Mouse (Mus musculus) ES-E14 (cell line): ENCODE results near the gene Lenep. TPM values are rescaled to one million over a fixed set of nuclear protein-coding genes. Genes with fewer than 3 reads are reported as not detected.

Experiments
- DNase-seq: peaks from one replicate; pipeline ENCODE4 v3.0.0-alpha.2; 2013; ENCODE audit warnings: low read depth, low spot score
- H3K27ac ChIP-seq: 2 replicates; pipeline ENCODE4 v1.5.1; 2012; ENCODE audit warnings: low read depth, mild to moderate bottlenecking, low read length, moderate library complexity, mixed read lengths; ENCODE audit not compliant: poor library complexity, insufficient read depth, severe bottlenecking
- H3K36me3 ChIP-seq: 2 replicates; pipeline ENCODE4 v1.6.1; 2012; ENCODE audit warnings: mild to moderate bottlenecking, low read length, moderate library complexity, mixed read lengths; ENCODE audit not compliant: control insufficient read depth, poor library complexity, insufficient read depth, severe bottlenecking
- H3K4me1 ChIP-seq, 2 experiments: fragments of 150-350 bp in 1 of 2; sonication (generic) in 1 of 2; 2 replicates each; pipeline ENCODE4 v1.6.1; 2012; ENCODE audit warnings: low read length in 2 of 2, mild to moderate bottlenecking in 1 of 2, mixed read lengths in 1 of 2; ENCODE audit not compliant: control insufficient read depth in 2 of 2, insufficient read depth in 2 of 2, poor library complexity in 1 of 2
- H3K4me3 ChIP-seq, 2 experiments: fragments of 150-350 bp in 1 of 2; sonication (generic) in 1 of 2; 2 replicates each; pipeline ENCODE4 v1.5.1; 2012; ENCODE audit warnings: low read length in 2 of 2, low read depth in 1 of 2, mild to moderate bottlenecking in 1 of 2, mixed read lengths in 1 of 2; ENCODE audit not compliant: insufficient read depth in 1 of 2, poor library complexity in 1 of 2, severe bottlenecking in 1 of 2
- H3K9ac ChIP-seq: 2 replicates; pipeline ENCODE4 v1.6.1; 2012; ENCODE audit warnings: low read depth, mild to moderate bottlenecking, low read length, mixed read lengths; ENCODE audit not compliant: poor library complexity, insufficient read depth, severe bottlenecking
- H3K9me3 ChIP-seq: fragments of 150-350 bp; sonication (generic); 2 replicates; pipeline ENCODE4 v1.6.1; 2012; ENCODE audit warnings: low read depth, mild to moderate bottlenecking, low read length; ENCODE audit not compliant: control insufficient read depth, insufficient read depth
- CHD2 ChIP-seq: IDR thresholded peaks from 2 replicates; pipeline ENCODE4 v1.6.1; 2014; ENCODE audit warnings: mild to moderate bottlenecking, low read depth, low read length, inconsistent platforms
- HCFC1 ChIP-seq: IDR thresholded peaks from 2 replicates; pipeline ENCODE4 v1.6.1; 2012; ENCODE audit warnings: low read length, inconsistent platforms, borderline replicate concordance; ENCODE audit not compliant: insufficient read depth
- MAFK ChIP-seq: IDR thresholded peaks from 2 replicates; pipeline ENCODE4 v1.6.1; 2014; ENCODE audit warnings: mild to moderate bottlenecking, low read depth, low read length, inconsistent platforms; ENCODE audit not compliant: insufficient read depth
- ZC3H11A ChIP-seq: IDR thresholded peaks from 2 replicates; pipeline ENCODE4 v1.6.1; 2012; ENCODE audit warnings: low read depth, mild to moderate bottlenecking, inconsistent platforms, low read length, borderline replicate concordance
- ZNF384 ChIP-seq: IDR thresholded peaks from 2 replicates; pipeline ENCODE4 v1.6.1; 2012; ENCODE audit warnings: low read depth, low read length, inconsistent platforms
- in situ Hi-C, 2 experiments: fragments of 600-800 bp; cut with MboI; formaldehyde crosslinking; loops; one replicate each; pipeline ENCODE4 v1.15.1; 2025; ENCODE audit warnings: low sequenced_read_pairs in 2 of 2, inconsistent platforms in 1 of 2; ENCODE audit not compliant: unreplicated experiment in 2 of 2
- total RNA-seq: library from RNA; depleted of rRNA; stranded (reverse); fragments of 300-350 nt; gene quantifications from 2 replicates; pipeline ENCODE4 v1.2.3, GENCODE M21; 2012

Lenep gene
- total RNA-seq, 1 experiment, result not detected

GRCm38 (mm10) chr3:89385451-89385850, 17.1 kb downstream of the Lenep start:
- in situ Hi-C loops, result no loop called here
- TF ChIP-seq MAFK (no peak), HCFC1 (no peak), CHD2 (no peak), ZC3H11A (no peak), ZNF384 (no peak)
- Histone ChIP-seq H3K36me3 (peaks cover 2% of the 10 kb centered on the region; the same call in 1 of the 2 replicates), H3K27ac (no peak overlapping the region), H3K4me3 (peak overlapping the region in 1 of 2 experiments; percentile 8; a peak in 1 of 4 replicates), H3K9me3 (no peaks in the 10 kb centered on the region), H3K9ac (peak overlapping the region; percentile 44; the same call in 1 of the 2 replicates), H3K4me1 (peaks cover 2 to 62% of the 10 kb centered on the region in 2 experiments; a peak in 3 of 4 replicates)
- DNase-seq, result no peak

- in situ Hi-C loops, result no loop called here
- H3K36me3 ChIP-seq, result peaks cover 11% of the 10 kb centered on the region; the same call in 1 of the 2 replicates
- H3K9me3 ChIP-seq, result no peaks in the 10 kb centered on the region
- no peak overlapping the region for H3K27ac ChIP-seq
- peaks cover 2 to 68% of the 10 kb centered on the region in 2 experiments; a peak in 3 of 4 replicates for H3K4me1 ChIP-seq
- no peak overlapping the region for H3K9ac ChIP-seq
- H3K4me3 ChIP-seq, result no peak overlapping the region
- DNase-seq, result no peak
- TF ChIP-seq MAFK, result no peak
- no peak for TF ChIP-seq ZC3H11A
- TF ChIP-seq CHD2, result no peak
- no peak for TF ChIP-seq HCFC1
- TF ChIP-seq ZNF384, result no peak
These were observed 18.1 kb downstream of the Lenep start for GRCm38 (mm10) chr3:89384331-89385076.

GRCm38 (mm10) chr3:89383651-89384255, 18.8 kb downstream of the Lenep start:
- no peaks in the 10 kb centered on the region for H3K9me3 ChIP-seq
- in situ Hi-C loops, result no loop called here
- no peak for TF ChIP-seq HCFC1
- no peak for TF ChIP-seq MAFK
- TF ChIP-seq CHD2, result no peak
- no peak for TF ChIP-seq ZC3H11A
- TF ChIP-seq ZNF384, result no peak
- peaks cover 4 to 69% of the 10 kb centered on the region in 2 experiments for H3K4me1 ChIP-seq
- peak overlapping the region; percentile 90 for H3K27ac ChIP-seq
- no peak for DNase-seq
- peaks cover 15% of the 10 kb centered on the region; the same call in 1 of the 2 replicates for H3K36me3 ChIP-seq
- H3K4me3 ChIP-seq, result no peak overlapping the region
- H3K9ac ChIP-seq, result no peak overlapping the region

GRCm38 (mm10) chr3:89382950-89383349, 19.6 kb downstream of the Lenep start:
- TF ChIP-seq ZNF384 (peak; percentile 74), CHD2 (no peak)
- DNase-seq, result peak; percentile 63
- peaks cover 5 to 63% of the 10 kb centered on the region in 2 experiments for H3K4me1 ChIP-seq
- in situ Hi-C loops, result no loop called here
- peaks cover 15% of the 10 kb centered on the region; the same call in 1 of the 2 replicates for H3K36me3 ChIP-seq
- peak overlapping the region; percentile 90 for H3K27ac ChIP-seq
- no peak overlapping the region for H3K9ac ChIP-seq
- peak overlapping the region in 1 of 2 experiments; percentile 5; a peak in 1 of 4 replicates for H3K4me3 ChIP-seq
- H3K9me3 ChIP-seq, result no peaks in the 10 kb centered on the region
